Mouse (Mus musculus) heart, postnatal 0 days (tissue): ENCODE data around the gene Olfr605.

Experiments used
- CTCF ChIP-seq: IDR thresholded peaks from 2 replicates; pipeline ENCODE4 v1.5.1; 2016; ENCODE audit warnings: antibody characterized with exemption, control low read depth, low read depth
- EP300 ChIP-seq: IDR thresholded peaks from 2 replicates; pipeline ENCODE4 v1.6.1; 2016; ENCODE audit warnings: antibody characterized with exemption, low read depth

DNA sequence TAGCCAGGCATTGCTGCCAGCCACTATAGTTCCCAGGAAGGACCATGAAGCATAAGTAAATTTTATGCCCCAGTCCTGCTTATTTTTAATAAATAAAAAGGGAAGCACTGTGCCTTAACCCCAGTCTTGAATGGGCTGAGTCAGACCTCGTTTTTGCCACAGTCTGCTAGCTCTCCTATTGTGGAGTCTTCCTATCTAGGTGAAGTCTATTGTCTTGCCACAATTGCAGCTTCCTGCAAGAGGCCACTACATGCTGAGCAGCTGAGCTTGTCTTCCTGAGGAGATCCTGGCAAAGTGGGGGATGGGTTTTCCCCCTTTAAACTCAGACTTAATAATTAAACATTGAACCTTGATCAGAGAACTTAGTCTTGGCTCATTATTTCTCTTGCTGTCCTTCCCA is 46.3 kb downstream of the Olfr605 start:
- TF ChIP-seq CTCF (no peak), EP300 (no peak)
